Mouse (Mus musculus) layer of hippocampus, postnatal 25 days (tissue): ENCODE measurements at regions not wholly inside any gene's neighbourhood (a gene's known extent, or its start where the extent isn't known, plus 50 kb on each side); places are given as distances from the start of the nearest gene placed in this dataset.
A peak's percentile ranks its signal among the peaks of the same experiment; 100 is the strongest.
"Not testable (repeated sequence)": the region's sequence is repeated elsewhere in the genome, so short reads cannot be mapped to it uniquely, and the experiment has no call there.

Experiments
- DNase-seq, 2 experiments: peaks; one replicate each; pipeline ENCODE4 v3.0.0; 2022; ENCODE audit warnings: mixed read lengths in 2 of 2, low spot score in 1 of 2; ENCODE audit errors: extremely low spot score in 1 of 2

DNA sequence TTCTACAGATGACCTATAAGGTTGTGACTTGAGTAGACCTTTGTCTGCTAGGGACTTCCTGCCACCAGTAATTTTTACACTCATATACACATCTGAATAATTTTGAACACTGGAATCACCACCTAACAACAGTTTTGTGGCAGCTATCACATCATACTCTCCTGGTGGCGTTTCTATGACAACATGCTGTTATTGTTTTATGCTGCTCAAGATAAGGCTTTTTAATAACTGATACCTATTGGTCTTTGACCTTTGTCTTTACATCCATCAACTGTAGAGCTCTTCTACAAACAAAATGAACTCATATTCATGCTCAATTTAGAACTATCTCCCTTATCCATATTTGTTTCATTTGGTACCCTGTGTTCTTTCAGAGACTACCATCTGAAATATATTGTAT lies 556.0 kb downstream of the Nyap2 start:
- no peak for DNase-seq

DNA sequence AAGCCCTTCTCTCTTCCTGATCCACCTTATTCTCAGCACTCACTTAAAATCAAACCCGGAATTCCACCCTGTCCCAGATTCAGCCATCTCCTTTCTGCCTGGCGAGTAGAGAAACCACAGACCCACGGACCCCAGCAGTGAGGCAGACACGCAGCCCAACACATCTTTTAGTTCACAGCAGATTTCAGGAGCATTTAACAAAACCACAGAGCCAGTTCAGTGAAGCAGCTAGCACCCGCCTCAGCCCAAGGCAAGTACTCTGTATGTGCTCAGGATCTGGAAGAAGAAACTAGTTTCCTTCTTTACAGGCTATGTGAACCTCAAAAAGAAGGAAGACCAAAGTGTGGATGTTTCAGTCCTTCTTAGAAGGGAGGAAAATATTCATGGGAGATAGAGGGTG lies 560.6 kb downstream of the Nyap2 start:
- DNase-seq = no peak

DNA sequence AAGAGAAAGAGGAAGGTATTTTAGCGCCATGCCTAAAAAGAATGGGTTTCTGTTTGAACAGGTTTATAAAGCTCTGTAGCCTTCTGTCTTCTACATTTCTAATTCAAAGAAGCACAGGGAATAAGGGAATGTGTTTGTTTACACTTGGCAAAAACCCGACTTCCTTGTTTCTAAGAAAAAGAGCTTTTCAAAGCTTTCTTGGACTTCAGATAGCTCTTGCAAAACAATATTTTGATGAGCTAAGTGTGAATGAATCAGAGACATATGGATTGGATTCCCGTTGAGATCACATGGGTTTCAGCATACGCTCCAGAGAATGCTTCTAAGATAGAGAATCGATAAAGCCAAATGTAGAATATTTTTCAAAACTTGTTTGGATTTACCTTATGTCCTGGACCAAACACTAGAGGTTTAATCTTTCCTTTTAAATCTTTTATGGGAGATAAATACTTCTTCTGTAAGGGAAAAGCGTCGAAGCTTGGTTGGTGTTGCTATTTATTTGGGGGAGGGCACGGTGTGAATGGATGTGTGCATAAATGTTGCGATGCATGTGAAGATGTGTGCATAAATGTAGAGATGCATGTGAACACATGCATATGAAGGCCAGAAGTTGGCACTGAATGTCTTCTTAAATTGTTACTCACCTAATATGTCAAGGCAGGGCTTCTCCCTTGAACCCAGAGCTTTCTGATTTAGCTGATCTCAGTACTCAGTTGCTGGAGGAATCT lies 576.4 kb downstream of the Nyap2 start:
- DNase-seq = no peak

DNA sequence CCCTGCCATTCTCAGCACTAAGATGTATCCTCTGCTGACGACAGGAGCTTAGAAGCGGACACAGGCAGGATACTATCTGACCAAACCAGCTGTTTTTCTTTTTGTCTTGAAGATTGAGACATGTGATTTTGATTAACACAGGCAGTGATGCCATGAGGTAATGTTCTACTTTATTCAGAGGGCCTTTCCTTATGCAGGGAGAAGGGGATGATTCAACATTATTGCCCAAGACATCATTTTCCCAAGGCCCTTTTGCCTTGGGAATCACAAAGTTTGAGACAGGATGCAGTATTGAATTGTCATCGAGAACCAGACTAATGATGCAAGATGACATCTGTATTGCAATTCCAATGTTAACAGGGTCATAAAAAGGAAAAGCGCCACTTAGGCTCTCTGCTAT lies 571.7 kb upstream of the Gm9747 start:
- DNase-seq = no peak

DNA sequence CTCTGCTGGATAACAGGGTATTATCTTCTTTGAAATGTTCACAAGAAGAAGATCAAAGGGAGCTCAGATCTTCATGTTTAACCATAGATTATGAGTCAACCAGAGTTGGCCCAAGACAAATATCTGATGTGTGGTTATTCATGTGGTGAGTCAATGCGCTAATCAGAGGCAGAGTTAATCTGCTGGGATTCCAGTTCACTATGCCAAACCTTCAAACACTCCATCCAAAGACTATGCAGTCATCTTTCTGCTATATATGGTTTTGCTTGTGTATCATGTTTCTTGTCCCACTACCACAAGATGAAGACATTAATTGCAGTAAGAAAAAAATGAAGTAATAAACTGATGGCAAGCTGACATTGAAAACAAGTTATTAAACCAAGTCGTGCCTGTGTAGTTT lies 561.8 kb upstream of the Gm9747 start:
- DNase-seq = no peak

DNA sequence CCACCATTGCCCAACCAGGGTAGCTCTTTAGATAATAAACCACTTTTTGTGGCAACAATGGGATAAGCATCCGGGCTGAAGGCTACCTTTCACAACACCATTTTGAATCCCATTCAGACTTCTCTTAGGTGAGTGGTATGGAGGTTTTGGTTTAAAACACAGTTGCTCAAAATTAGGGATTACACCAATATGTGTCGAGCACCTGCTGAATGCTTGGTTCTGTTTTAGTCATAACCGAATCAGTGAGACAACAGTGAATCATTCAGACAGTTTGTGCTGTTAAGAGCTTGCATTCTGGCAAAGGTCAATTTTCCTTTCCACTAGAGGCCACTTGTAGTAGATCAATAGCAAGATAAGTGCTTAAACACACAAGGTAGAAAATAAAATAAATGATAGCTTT lies 561.2 kb upstream of the Gm9747 start:
- DNase-seq = no peak

DNA sequence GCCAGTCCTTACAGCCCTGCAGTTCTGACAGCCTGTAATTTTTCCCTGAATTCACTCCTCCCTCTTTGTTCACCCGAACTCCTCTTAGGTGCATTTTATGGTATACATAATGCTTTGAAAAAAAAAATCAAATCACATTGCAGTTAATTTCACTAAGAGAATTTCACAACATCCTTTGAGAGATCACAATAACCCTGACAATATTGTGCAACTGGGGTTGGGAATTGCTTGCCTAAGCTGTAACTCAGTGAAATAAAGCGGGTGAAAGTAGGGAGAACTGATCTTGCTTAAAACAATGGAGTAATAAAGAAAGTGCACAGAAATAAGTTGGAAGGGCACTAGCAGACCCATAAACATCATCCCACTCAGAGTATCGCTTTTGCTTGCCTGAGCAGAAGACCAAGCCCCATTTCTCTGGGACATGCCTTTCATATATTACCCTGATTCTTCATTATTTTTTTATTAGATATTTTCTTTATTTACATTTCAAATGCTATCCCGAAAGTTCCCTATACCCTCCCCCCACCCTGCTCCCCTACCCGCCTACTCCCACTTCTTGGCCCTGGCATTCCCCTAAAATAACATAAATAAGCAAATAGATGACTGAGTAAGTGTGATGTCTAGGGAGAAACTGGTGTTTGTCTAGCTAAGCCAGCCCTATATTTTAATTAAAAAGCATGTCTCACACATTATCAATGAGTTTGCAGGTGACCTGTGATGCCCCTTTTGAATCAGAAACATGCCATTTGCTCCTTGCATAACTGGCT lies 557.2 kb upstream of the Gm9747 start:
- no peak for DNase-seq

DNA sequence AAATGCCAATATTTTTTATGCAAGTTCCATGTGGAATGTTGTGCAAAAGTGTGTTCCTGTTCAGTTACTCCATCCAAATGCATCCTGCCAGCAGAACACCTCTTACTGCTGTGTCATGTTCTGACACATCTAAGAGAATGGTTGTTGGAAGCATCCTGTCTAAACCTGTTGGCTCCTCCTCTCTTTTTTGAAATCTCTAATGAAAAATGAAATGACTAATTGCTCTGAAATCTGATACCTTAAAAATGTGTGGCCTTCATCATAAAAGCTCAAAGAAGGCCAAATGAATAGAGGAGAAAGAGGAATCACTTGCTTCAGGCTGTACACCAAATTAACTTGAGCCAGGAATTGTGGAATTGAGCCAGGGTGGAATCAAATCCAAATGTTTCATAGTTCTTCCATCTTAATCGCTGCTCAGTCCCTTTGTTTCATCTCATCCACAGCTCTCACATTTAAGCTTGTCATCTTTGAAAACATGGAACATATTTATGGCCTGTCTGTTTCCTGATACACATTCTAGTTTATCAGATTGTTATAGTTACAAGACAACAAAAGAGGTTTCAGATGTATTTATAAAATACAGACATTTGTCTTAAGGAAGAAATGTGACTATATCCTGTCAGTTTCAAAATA lies 555.0 kb upstream of the Gm9747 start:
- no peak for DNase-seq

DNA sequence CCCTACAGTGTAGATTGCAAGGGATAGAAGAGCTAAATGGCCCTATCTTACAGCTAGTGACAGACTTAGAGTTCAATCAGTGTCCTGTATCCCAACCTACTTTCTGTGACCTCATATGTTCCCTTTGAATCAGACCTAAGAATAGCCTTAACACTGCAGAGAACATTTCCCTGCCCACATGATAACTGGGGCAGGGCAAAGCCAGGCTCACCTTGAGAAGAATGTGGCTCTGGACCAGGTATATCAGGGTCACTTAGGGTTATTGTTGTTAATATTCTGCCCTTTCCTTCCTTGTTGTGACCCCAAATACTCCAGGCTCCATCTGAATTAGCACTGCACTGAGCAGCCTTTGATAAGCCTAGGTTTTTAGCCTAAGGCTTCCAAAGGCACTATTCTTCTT lies 536.8 kb upstream of the Gm9747 start:
- DNase-seq = no peak

DNA sequence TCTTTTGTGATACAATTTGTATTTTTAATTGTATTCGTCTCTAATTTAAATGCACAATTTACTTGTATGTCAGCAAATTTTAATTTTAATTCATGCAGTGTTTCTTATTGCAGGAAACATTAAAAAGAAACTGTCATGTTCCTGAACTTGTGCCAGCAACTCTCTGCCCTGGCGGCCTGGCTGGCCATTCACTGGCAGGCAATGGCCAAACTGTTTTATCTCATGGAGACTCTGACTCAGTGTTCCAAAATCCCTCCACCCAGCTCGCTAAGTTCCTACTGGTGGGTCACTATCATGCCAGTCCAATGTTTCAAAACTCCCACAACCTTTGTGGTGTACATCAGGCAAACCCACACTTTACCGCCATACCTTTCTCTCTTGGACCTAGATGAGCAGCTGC lies 523.7 kb upstream of the Gm9747 start:
- no peak for DNase-seq

DNA sequence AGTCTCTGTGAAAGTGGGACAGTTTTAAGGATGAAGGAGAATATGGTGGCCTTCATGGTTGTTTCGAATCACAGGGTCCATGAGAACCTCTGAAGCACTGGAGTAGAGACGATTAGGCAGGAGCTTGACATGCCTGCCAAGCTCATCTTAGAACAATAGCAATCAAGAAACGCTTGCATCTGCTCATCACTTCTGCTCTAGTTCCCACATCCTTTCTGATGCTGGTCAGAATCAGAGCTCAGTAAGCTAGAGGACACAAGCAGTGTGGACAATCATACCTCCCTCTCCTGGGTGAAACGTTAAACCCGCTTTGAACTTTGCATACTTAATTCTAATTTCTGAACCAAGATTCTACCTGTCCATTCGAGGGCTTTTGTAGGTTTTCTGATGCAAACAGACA lies 515.8 kb upstream of the Gm9747 start:
- DNase-seq = no peak

DNA sequence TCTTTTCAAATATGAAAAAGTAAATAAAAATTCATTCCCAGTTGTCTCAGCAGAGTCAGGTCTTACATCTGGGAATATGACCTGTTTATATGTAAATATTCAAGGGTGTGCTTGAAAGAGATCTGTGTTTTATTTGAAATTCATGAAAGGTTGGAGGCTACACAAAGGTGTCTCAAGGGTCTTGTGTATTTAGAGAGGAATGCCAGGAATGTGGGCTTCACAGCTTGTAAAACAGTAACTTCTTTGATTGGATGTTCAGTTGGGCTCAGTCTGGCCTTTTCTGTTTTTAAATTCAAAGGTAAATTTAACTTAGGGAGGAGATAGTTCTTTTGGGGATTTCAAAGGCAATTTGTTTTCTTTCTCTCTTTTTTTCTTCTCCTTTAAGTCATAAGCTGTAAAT lies 514.7 kb upstream of the Gm9747 start:
- DNase-seq = no peak

DNA sequence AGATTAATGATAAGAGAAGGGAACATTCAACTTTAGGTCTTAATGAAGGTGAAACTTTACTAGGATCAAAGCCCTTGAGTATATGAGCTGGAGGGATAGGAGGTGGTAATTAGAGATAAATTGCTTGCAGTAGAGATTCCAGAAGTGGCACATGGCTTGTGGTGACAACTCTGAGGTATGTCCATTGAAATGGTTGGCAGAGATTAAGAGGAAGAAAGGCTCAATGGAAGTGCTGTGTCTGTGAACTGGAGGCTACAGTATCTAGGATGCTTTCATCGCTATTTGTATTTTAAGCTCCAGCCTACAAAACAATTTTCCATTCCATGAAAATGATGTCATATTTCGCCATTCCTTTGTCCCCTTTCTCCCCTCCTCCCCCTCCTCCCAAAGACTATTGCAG lies 508.1 kb upstream of the Gm9747 start:
- no peak for DNase-seq

DNA sequence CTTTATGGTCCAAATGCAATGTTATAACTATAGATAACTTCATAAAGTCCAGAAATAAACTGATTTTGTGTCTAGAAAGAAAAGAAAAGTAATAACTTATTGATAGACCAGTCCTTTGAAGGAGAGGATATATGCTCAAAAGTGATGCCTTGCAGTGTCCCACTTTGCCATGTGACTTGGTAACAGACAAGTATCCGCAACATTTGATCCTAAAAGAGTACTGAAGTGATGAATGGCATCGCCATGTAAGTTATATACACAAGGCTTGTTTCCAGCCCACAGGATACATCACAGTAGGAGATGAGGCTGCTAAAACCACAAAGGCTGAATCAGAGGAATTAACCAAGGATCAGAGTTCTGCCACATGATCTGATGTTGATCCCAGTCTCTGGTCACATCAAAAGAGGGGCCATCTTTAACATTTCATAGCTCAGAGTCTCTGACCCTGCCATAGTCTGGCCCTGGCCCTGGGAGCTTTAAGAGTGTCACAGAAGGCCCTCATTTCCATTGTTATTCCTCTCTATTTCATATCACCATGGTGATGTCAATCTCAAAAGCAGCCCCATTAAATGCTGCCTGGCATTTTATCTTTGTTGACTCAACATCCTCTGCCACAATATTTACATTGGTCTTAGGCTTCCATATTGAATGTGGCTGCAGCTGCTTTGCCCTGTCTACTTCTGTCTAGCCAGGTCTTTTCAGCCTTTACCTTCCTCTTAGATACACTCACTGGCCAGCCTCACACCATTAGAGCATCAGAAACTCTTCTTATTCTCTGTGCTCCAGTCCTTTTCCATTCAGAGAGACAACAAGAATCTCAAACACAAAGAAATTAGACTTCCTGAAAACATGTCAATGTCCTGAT lies 506.4 kb upstream of the Gm9747 start:
- DNase-seq = no peak

DNA sequence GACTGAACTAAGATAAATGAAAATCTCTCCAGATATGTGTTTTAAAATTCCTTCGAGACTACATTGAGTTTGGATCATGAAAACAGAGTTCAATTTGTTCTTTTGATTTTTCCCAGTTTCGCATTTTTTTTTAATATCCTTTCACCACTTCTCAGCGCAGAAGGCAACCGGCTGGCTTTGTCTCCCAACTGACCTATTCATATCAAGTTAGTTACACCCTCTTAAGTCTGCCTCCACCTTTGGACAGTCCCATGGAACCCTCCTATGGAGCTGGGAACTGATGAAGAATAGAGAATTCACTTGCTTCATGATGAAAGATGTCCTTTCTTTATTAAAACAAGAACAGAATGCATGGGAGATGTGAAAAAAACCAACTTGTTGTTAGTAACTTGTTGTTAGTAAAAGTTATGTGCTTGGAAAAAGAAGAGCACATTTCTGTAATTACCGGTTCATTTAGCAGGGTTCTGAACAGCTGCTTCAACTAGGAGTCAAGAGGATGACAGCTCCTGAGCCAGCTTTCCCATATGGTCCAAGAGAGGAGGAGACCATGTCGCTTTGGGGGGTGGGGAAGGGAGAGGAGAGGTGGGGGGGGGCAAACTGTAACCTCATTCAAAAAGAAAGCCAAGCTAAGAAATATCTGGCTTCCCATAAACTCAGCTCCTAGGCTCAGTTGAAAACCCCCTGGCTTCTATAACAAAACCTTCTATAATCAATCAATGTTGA lies 495.6 kb upstream of the Gm9747 start:
- no peak for DNase-seq

DNA sequence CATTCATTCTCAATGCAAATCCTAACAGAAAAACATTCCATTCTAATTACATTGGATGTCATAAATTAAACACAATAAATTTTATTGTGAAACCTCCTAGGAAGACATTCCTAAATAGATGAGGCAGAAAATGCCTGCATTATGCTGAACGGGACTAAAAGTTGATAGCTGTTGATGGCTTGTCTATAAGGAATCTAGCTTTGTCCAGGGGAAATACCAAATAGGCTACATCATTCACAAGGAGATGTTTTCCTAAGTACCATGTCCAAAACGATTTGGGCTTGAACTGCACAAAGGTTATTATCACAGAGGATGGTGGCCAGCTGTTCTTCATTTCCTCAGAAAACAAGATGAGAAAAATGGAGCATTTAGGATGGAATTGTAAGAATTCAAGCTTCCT lies 494.5 kb upstream of the Gm9747 start:
- no peak for DNase-seq

DNA sequence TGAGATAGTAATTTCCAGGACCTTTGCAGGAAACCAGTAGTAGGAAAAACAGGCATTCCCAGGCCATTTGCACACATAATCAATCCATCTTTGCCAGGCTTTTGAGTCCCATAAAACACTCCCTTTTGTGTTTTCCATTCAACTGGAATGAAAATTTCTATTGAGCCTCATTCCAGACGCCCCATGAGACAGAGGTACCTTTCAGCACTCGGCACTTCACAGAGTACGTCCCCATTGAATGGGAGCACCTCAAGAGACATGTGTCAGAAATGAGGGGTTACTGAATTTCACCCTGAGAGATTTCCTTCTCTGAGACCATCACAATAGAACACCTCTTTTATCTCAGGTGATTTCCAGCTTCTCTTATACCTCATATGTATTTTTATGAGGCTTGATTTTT lies 493.5 kb upstream of the Gm9747 start:
- DNase-seq = no peak

DNA sequence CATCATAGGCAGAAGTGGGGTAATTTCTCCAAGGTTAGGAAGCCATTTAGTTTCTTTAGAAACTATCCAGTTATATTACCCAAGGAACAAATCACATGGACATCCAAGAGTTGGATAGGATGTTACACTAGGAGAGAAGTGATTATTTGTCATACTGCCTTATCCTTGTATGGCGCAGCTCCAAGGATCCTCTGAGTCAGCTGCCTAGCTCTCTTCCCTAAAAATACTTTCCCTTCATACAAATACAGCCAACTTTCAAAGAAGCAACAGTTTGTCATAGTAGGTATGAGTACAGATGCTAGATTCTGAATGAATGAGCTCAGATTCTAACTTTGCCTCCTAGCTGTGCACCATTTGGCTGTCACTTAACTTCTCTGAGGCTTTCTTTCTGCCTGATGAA lies 492.9 kb upstream of the Gm9747 start:
- no peak for DNase-seq

DNA sequence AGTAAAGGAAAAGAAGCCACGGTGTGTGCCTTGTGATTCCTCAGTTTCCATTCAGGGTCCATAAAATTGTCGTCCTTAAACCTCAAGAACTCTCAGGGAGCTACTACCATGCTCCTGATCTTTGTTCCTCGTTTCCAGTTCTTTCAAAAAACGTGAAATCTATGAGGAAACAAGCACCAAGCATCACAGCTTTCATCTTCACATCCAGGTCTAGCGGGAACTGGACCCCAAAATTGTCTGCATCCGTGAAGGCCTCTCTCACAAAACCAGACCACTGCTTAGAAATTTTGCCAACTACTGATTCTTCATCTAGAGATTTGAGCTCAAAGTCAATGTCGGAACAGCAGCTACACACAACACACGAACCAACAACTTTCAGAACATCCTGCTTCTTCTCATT lies 491.0 kb upstream of the Gm9747 start:
- DNase-seq = not testable (repeated sequence)

DNA sequence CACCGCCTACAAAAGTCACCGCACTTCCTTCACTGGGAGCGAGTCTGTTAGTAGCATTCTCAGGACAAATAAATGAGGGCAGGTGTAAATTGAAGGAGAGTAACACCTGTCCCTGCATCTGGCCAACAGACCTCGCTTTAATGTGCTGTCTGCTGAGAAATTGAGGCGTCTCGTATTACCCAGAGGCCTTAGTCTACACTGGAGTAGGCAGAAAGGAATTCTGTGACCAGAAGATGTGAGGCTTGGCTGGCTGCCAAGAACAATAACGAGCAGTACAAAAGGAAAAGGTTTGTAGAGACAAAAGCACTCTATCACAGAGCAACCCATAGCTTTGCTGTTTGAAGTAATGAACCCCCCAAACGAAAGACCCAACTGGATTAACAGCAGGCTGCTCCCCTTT lies 488.4 kb upstream of the Gm9747 start:
- DNase-seq = peak in 1 of 2 experiments; percentile 10
